Mouse (Mus musculus): ENCODE results near the gene Tmem135. TPM values are rescaled to one million over a fixed set of nuclear protein-coding genes. Genes with fewer than 3 reads are reported as not detected.

The Tmem135 gene
- total and polyA plus RNA-seq, 3 experiments, result 23.1 to 108 (median 25.1) TPM

GRCm38 (mm10) chr7:89251880-89252453 is 152.1 kb downstream of the Tmem135 start:
- Histone ChIP-seq H3K36me3 (replicated peaks) (peaks cover 6% of the 10 kb centered on the region), H3K27me3 (ENCODE audit: insufficient read depth, low read length) (no peaks in the 10 kb centered on the region), H3K9me3 (replicated peaks) (0 out of 2 replicates have a peak, but pooled peaks cover 2% of the 10 kb centered on the region), H3K4me1 (ENCODE audit: insufficient read depth, low read depth, low read length) (peaks cover 2% of the 10 kb centered on the region; the same call in 1 of the 2 replicates), H3K4me3 (ENCODE audit: low read depth, low read length) (no peak overlapping the region)
- no peak for DNase-seq (ENCODE audit: low spot score)
- TF ChIP-seq TAL1 (conservative IDR thresholded peaks at IDR 0.05; ENCODE audit: low read depth, low read length) (no peak), GATA1 (IDR thresholded peaks at IDR 0.05; ENCODE audit: borderline replicate concordance, low read length) (no peak), CTCF (IDR thresholded peaks at IDR 0.05; ENCODE audit: low read depth, low read length) (no peak)
- no peak for ATAC-seq (ENCODE audit: extremely low read depth, insufficient number of reproducible peaks, low FRiP score, poor library complexity, severe bottlenecking)

DNA sequence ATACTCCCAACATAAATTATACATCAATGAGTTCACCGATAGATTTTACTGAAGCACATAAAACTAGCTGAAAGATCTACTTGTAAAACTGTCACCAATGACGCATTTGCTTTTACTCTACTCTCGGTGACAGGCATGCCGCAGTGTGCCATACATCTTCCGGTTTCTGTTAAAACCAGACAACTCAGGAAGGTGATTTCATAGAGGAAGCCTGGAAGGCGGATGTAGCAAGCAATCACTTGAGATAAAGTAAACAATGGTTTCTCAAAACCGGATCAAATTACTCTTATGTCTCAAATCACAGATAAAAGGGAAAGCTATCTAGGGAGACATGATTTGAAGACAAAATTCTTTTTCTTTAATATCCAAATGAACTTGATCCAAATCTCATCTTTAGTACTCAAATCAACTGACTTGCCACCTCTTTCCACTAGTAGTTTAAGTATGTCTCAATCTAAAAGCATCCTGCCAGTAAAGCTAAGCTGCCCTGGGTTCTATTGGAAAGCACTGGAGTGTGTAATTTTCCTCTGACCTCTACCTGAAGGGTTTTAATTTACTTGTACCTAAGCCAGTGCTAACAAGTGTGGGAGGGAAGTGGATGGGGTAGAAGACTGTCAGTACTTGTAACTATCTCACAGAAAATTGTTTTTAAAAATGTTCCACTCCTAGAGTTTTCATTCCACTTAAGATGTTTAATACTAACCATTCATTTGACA is 155.7 kb downstream of the Tmem135 start:
- Histone ChIP-seq H3K9me3 (replicated peaks) (0 out of 2 replicates have a peak, but pooled peaks cover 2% of the 10 kb centered on the region), H3K4me3 (ENCODE audit: low read depth, low read length) (no peak overlapping the region), H3K36me3 (replicated peaks) (peaks cover 6% of the 10 kb centered on the region), H3K4me1 (ENCODE audit: insufficient read depth, low read depth, low read length) (peaks cover 5% of the 10 kb centered on the region), H3K27me3 (ENCODE audit: insufficient read depth, low read length) (no peaks in the 10 kb centered on the region)
- DNase-seq (ENCODE audit: low spot score) (no peak), ATAC-seq (ENCODE audit: extremely low read depth, insufficient number of reproducible peaks, low FRiP score, poor library complexity, severe bottlenecking) (no peak)
- TF ChIP-seq POLR2AphosphoS5 (IDR thresholded peaks at IDR 0.05; ENCODE audit: insufficient replicate concordance, low read depth, low read length), result no peak
- TF ChIP-seq CTCF (IDR thresholded peaks at IDR 0.05; ENCODE audit: low read depth, low read length), result no peak
- TF ChIP-seq TAL1 (conservative IDR thresholded peaks at IDR 0.05; ENCODE audit: low read depth, low read length), result no peak
- TF ChIP-seq GATA1 (IDR thresholded peaks at IDR 0.05; ENCODE audit: borderline replicate concordance, low read length), result no peak

DNA sequence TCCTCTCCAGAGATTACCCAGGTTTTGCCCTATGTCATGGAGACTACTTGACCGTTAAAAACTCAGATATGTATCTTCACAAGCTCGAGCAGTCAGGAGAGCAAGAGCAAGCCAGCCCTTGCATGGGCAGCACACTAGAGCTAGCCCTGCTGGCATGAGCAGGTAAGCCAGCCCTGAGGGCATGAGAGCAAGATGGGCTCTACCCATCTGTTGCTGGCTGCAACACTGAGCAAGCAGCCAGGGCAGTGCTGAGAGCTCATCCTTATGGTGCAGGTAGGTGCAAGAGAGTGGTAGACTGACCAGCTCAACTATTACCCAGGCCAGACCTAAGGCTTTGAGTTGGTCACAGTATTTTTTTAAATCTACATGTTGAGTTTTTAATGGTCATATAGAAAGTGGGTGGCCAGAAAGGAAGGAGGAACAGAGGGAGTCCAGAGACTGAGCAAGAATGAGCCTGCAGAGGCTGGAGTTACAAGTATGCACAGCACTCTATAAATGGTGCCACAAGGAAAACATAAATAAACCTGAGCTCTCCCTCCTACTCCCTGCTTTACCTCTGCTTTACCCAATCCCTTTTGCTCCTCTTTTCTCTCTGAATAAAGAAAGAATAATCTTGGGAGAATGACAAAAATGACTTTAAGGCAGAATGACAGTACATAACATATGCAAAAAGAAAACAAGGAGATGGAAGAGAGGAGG is 156.9 kb downstream of the Tmem135 start:
- Histone ChIP-seq H3K27me3 (ENCODE audit: insufficient read depth, low read length) (no peaks in the 10 kb centered on the region), H3K36me3 (replicated peaks) (peaks cover 6% of the 10 kb centered on the region), H3K4me1 (ENCODE audit: insufficient read depth, low read depth, low read length) (peaks cover 2% of the 10 kb centered on the region; the same call in 1 of the 2 replicates), H3K9me3 (replicated peaks) (0 out of 2 replicates have a peak, but pooled peaks cover 2% of the 10 kb centered on the region), H3K4me3 (ENCODE audit: low read depth, low read length) (no peak overlapping the region)
- no peak for DNase-seq (ENCODE audit: low spot score)
- TF ChIP-seq TAL1 (conservative IDR thresholded peaks at IDR 0.05; ENCODE audit: low read depth, low read length) (no peak), GATA2 (IDR thresholded peaks at IDR 0.05; ENCODE audit: borderline replicate concordance, low read depth, low read length) (no peak), GATA1 (IDR thresholded peaks at IDR 0.05; ENCODE audit: borderline replicate concordance, low read length) (no peak), POLR2AphosphoS5 (IDR thresholded peaks at IDR 0.05; ENCODE audit: insufficient replicate concordance, low read depth, low read length) (no peak), CTCF (IDR thresholded peaks at IDR 0.05; ENCODE audit: low read depth, low read length) (no peak)
- no peak for ATAC-seq (ENCODE audit: extremely low read depth, insufficient number of reproducible peaks, low FRiP score, poor library complexity, severe bottlenecking)

GRCm38 (mm10) chr7:89242565-89242964 is 161.5 kb downstream of the Tmem135 start:
- Histone ChIP-seq H3K27me3 (ENCODE audit: insufficient read depth, low read length) (no peaks in the 10 kb centered on the region), H3K4me3 (ENCODE audit: low read depth, low read length) (no peak overlapping the region), H3K36me3 (replicated peaks) (peaks cover 19% of the 10 kb centered on the region), H3K4me1 (ENCODE audit: insufficient read depth, low read depth, low read length) (peaks cover 2% of the 10 kb centered on the region; the same call in 1 of the 2 replicates), H3K9me3 (replicated peaks) (0 out of 2 replicates have a peak, but pooled peaks cover 2% of the 10 kb centered on the region)
- DNase-seq (ENCODE audit: low spot score) (no peak), ATAC-seq (ENCODE audit: extremely low read depth, insufficient number of reproducible peaks, low FRiP score, poor library complexity, severe bottlenecking) (no peak)
- TF ChIP-seq POLR2AphosphoS5 (IDR thresholded peaks at IDR 0.05; ENCODE audit: insufficient replicate concordance, low read depth, low read length) (no peak), GATA2 (IDR thresholded peaks at IDR 0.05; ENCODE audit: borderline replicate concordance, low read depth, low read length) (no peak), CTCF (IDR thresholded peaks at IDR 0.05; ENCODE audit: low read depth, low read length) (no peak)

- Histone ChIP-seq H3K4me3 (ENCODE audit: low read depth, low read length) (no peak overlapping the region), H3K9me3 (replicated peaks) (0 out of 2 replicates have a peak, but pooled peaks cover 2% of the 10 kb centered on the region), H3K4me1 (ENCODE audit: insufficient read depth, low read depth, low read length) (peaks cover 2% of the 10 kb centered on the region; the same call in 1 of the 2 replicates), H3K27me3 (ENCODE audit: insufficient read depth, low read length) (no peaks in the 10 kb centered on the region), H3K36me3 (replicated peaks) (peaks cover 19% of the 10 kb centered on the region)
- ATAC-seq (ENCODE audit: extremely low read depth, insufficient number of reproducible peaks, low FRiP score, poor library complexity, severe bottlenecking), result no peak
- no peak for TF ChIP-seq GATA1 (IDR thresholded peaks at IDR 0.05; ENCODE audit: borderline replicate concordance, low read length)
- TF ChIP-seq CTCF (IDR thresholded peaks at IDR 0.05; ENCODE audit: low read depth, low read length), result no peak
- no peak for TF ChIP-seq GATA2 (IDR thresholded peaks at IDR 0.05; ENCODE audit: borderline replicate concordance, low read depth, low read length)
- TF ChIP-seq POLR2AphosphoS5 (IDR thresholded peaks at IDR 0.05; ENCODE audit: insufficient replicate concordance, low read depth, low read length), result no peak
- DNase-seq (ENCODE audit: low spot score), result no peak
These were observed 161.9 kb downstream of the Tmem135 start for GRCm38 (mm10) chr7:89242143-89242542.

DNA sequence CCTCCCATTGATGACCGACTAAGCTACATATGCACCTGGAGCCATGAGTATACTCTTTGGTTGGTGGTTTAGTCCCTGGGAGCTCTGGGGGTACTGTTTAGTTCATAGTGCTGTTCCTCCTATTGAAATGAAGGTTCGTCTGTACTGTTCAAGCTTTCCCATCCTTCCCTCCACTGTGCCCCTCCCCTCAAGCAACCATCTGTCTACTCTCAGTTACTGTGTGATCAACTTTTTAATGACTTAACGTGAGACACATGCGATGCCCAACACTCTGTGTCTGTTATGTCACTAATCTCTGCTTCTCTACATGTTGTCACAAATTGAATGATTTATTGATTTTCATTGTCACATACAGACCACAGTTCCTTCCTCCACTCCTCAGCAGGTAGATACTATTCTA is 164.4 kb downstream of the Tmem135 start:
- peaks cover 13% of the 10 kb centered on the region for H3K36me3 ChIP-seq (replicated peaks)
- no peak for DNase-seq (ENCODE audit: low spot score)
- no peaks in the 10 kb centered on the region for H3K9me3 ChIP-seq (replicated peaks)
- peaks cover 2% of the 10 kb centered on the region; the same call in 1 of the 2 replicates for H3K4me1 ChIP-seq (ENCODE audit: insufficient read depth, low read depth, low read length)
- no peak for ATAC-seq (ENCODE audit: extremely low read depth, insufficient number of reproducible peaks, low FRiP score, poor library complexity, severe bottlenecking)
- H3K4me3 ChIP-seq (ENCODE audit: low read depth, low read length), result no peak overlapping the region
- H3K27me3 ChIP-seq (ENCODE audit: insufficient read depth, low read length), result no peaks in the 10 kb centered on the region
- no peak for TF ChIP-seq CTCF (IDR thresholded peaks at IDR 0.05; ENCODE audit: low read depth, low read length)
- TF ChIP-seq TAL1 (conservative IDR thresholded peaks at IDR 0.05; ENCODE audit: low read depth, low read length), result no peak
- TF ChIP-seq GATA1 (IDR thresholded peaks at IDR 0.05; ENCODE audit: borderline replicate concordance, low read length), result no peak
- no peak for TF ChIP-seq GATA2 (IDR thresholded peaks at IDR 0.05; ENCODE audit: borderline replicate concordance, low read depth, low read length)
- TF ChIP-seq POLR2AphosphoS5 (IDR thresholded peaks at IDR 0.05; ENCODE audit: insufficient replicate concordance, low read depth, low read length), result no peak

Measured in G1E (cell line).